Mouse (Mus musculus): ENCODE data around the gene Lca5l. TPM values are rescaled to one million over a fixed set of nuclear protein-coding genes. Genes with fewer than 3 reads are reported as not detected.

The Lca5l gene
- total and polyA plus RNA-seq, 3 experiments: 0.16 to 0.60 TPM; not detected in 1

- no peaks in the 10 kb centered on the region for H3K4me1 ChIP-seq (ENCODE audit: insufficient read depth, low read depth, low read length)
- no peak for TF ChIP-seq CTCF (IDR thresholded peaks at IDR 0.05; ENCODE audit: low read depth, low read length)
- TF ChIP-seq POLR2AphosphoS5 (IDR thresholded peaks at IDR 0.05; ENCODE audit: insufficient replicate concordance, low read depth, low read length): no peak
- TF ChIP-seq TAL1 (conservative IDR thresholded peaks at IDR 0.05; ENCODE audit: low read depth, low read length): no peak
- no peak for TF ChIP-seq GATA1 (IDR thresholded peaks at IDR 0.05; ENCODE audit: borderline replicate concordance, low read length)
- TF ChIP-seq GATA2 (IDR thresholded peaks at IDR 0.05; ENCODE audit: borderline replicate concordance, low read depth, low read length): no peak
- no peaks in the 10 kb centered on the region for H3K9me3 ChIP-seq (replicated peaks)
- H3K36me3 ChIP-seq (replicated peaks): no peaks in the 10 kb centered on the region
- no peak for DNase-seq (ENCODE audit: low spot score)
- H3K27me3 ChIP-seq (ENCODE audit: insufficient read depth, low read length): no peaks in the 10 kb centered on the region
- no peak for ATAC-seq (ENCODE audit: extremely low read depth, insufficient number of reproducible peaks, low FRiP score, poor library complexity, severe bottlenecking)
- H3K4me3 ChIP-seq (ENCODE audit: low read depth, low read length): no peak overlapping the region
Observed at GRCm38 (mm10) chr16:96229044-96229555, 37.0 kb upstream of the Lca5l start.

DNA sequence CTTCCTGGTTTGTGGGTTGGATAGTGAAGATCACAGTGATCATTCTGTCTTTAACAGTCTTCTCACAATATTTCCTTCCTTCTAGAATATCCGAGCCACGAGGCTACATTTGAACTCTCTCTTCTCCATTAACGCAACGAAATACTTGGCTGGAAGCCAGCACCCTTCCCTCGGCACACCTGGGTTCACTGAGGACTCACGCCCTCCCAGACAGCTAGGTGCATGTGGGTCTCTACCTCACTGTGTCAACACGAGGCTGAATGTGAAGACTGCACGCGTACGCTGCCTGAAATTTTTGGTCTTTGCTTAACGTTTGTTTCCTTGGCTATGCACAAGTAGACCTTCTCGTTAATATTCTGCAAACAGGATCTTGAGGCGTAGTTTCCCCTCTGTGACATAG lies 36.4 kb upstream of the Lca5l start:
- no peaks in the 10 kb centered on the region for H3K9me3 ChIP-seq (replicated peaks)
- H3K4me3 ChIP-seq (ENCODE audit: low read depth, low read length): no peak overlapping the region
- H3K36me3 ChIP-seq (replicated peaks): no peaks in the 10 kb centered on the region
- no peaks in the 10 kb centered on the region for H3K27me3 ChIP-seq (ENCODE audit: insufficient read depth, low read length)
- H3K4me1 ChIP-seq (ENCODE audit: insufficient read depth, low read depth, low read length): no peaks in the 10 kb centered on the region
- ATAC-seq (ENCODE audit: extremely low read depth, insufficient number of reproducible peaks, low FRiP score, poor library complexity, severe bottlenecking) (no peak), DNase-seq (ENCODE audit: low spot score) (no peak)
- TF ChIP-seq TAL1 (conservative IDR thresholded peaks at IDR 0.05; ENCODE audit: low read depth, low read length) (no peak), CTCF (IDR thresholded peaks at IDR 0.05; ENCODE audit: low read depth, low read length) (no peak), POLR2AphosphoS5 (IDR thresholded peaks at IDR 0.05; ENCODE audit: insufficient replicate concordance, low read depth, low read length) (no peak), GATA2 (IDR thresholded peaks at IDR 0.05; ENCODE audit: borderline replicate concordance, low read depth, low read length) (no peak), GATA1 (IDR thresholded peaks at IDR 0.05; ENCODE audit: borderline replicate concordance, low read length) (no peak)

GRCm38 (mm10) chr16:96222452-96222851 lies 30.4 kb upstream of the Lca5l start:
- ATAC-seq (ENCODE audit: extremely low read depth, insufficient number of reproducible peaks, low FRiP score, poor library complexity, severe bottlenecking) (no peak), DNase-seq (ENCODE audit: low spot score) (no peak)
- no peak overlapping the region for H3K4me3 ChIP-seq (ENCODE audit: low read depth, low read length)
- H3K27me3 ChIP-seq (ENCODE audit: insufficient read depth, low read length): peaks cover 2% of the 10 kb centered on the region; the same call in 1 of the 2 replicates
- no peaks in the 10 kb centered on the region for H3K4me1 ChIP-seq (ENCODE audit: insufficient read depth, low read depth, low read length)
- H3K36me3 ChIP-seq (replicated peaks): no peaks in the 10 kb centered on the region
- no peak for TF ChIP-seq POLR2AphosphoS5 (IDR thresholded peaks at IDR 0.05; ENCODE audit: insufficient replicate concordance, low read depth, low read length)
- TF ChIP-seq TAL1 (conservative IDR thresholded peaks at IDR 0.05; ENCODE audit: low read depth, low read length): no peak
- no peak for TF ChIP-seq CTCF (IDR thresholded peaks at IDR 0.05; ENCODE audit: low read depth, low read length)
- TF ChIP-seq GATA2 (IDR thresholded peaks at IDR 0.05; ENCODE audit: borderline replicate concordance, low read depth, low read length): no peak
- no peak for TF ChIP-seq GATA1 (IDR thresholded peaks at IDR 0.05; ENCODE audit: borderline replicate concordance, low read length)
- H3K9me3 ChIP-seq (replicated peaks): no peaks in the 10 kb centered on the region

- H3K36me3 ChIP-seq (replicated peaks): no peaks in the 10 kb centered on the region
- H3K9me3 ChIP-seq (replicated peaks): no peaks in the 10 kb centered on the region
- no peak for DNase-seq (ENCODE audit: low spot score)
- TF ChIP-seq POLR2AphosphoS5 (IDR thresholded peaks at IDR 0.05; ENCODE audit: insufficient replicate concordance, low read depth, low read length) (no peak), TAL1 (conservative IDR thresholded peaks at IDR 0.05; ENCODE audit: low read depth, low read length) (no peak), CTCF (IDR thresholded peaks at IDR 0.05; ENCODE audit: low read depth, low read length) (no peak), GATA1 (IDR thresholded peaks at IDR 0.05; ENCODE audit: borderline replicate concordance, low read length) (no peak), GATA2 (IDR thresholded peaks at IDR 0.05; ENCODE audit: borderline replicate concordance, low read depth, low read length) (no peak)
- peaks cover 2% of the 10 kb centered on the region; the same call in 1 of the 2 replicates for H3K27me3 ChIP-seq (ENCODE audit: insufficient read depth, low read length)
- no peak overlapping the region for H3K4me3 ChIP-seq (ENCODE audit: low read depth, low read length)
- no peaks in the 10 kb centered on the region for H3K4me1 ChIP-seq (ENCODE audit: insufficient read depth, low read depth, low read length)
- ATAC-seq (ENCODE audit: extremely low read depth, insufficient number of reproducible peaks, low FRiP score, poor library complexity, severe bottlenecking): no peak
Observed at GRCm38 (mm10) chr16:96221959-96222358, 29.9 kb upstream of the Lca5l start.

GRCm38 (mm10) chr16:96221491-96221890 lies 29.4 kb upstream of the Lca5l start:
- H3K27me3 ChIP-seq (ENCODE audit: insufficient read depth, low read length): peaks cover 2% of the 10 kb centered on the region; the same call in 1 of the 2 replicates
- H3K9me3 ChIP-seq (replicated peaks): no peaks in the 10 kb centered on the region
- no peaks in the 10 kb centered on the region for H3K36me3 ChIP-seq (replicated peaks)
- TF ChIP-seq TAL1 (conservative IDR thresholded peaks at IDR 0.05; ENCODE audit: low read depth, low read length): no peak
- no peak for TF ChIP-seq GATA2 (IDR thresholded peaks at IDR 0.05; ENCODE audit: borderline replicate concordance, low read depth, low read length)
- no peak for TF ChIP-seq GATA1 (IDR thresholded peaks at IDR 0.05; ENCODE audit: borderline replicate concordance, low read length)
- TF ChIP-seq POLR2AphosphoS5 (IDR thresholded peaks at IDR 0.05; ENCODE audit: insufficient replicate concordance, low read depth, low read length): no peak
- no peak for TF ChIP-seq CTCF (IDR thresholded peaks at IDR 0.05; ENCODE audit: low read depth, low read length)
- ATAC-seq (ENCODE audit: extremely low read depth, insufficient number of reproducible peaks, low FRiP score, poor library complexity, severe bottlenecking) (no peak), DNase-seq (ENCODE audit: low spot score) (no peak)
- H3K4me3 ChIP-seq (ENCODE audit: low read depth, low read length): no peak overlapping the region
- H3K4me1 ChIP-seq (ENCODE audit: insufficient read depth, low read depth, low read length): no peaks in the 10 kb centered on the region

DNA sequence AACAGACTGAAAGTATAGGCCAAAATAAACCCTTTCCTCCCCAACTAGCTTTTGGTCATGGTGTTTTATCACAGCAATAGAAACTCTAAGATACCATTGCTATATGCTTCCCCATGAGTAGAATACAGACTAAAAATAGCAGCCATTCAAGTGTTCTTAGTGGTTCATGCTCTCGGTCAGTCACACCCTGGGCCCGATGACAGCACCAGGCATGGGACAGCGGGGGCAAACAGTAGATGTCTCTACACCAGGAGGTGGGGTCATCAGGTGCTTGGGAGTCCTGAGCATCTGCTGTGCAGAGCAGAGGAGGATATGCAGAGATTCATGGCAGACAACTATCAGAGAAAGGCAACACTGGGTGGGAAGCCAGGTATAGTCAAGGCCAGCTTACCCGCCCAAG lies 21.0 kb upstream of the Lca5l start:
- DNase-seq (ENCODE audit: low spot score) (no peak), ATAC-seq (ENCODE audit: extremely low read depth, insufficient number of reproducible peaks, low FRiP score, poor library complexity, severe bottlenecking) (no peak)
- Histone ChIP-seq H3K9me3 (replicated peaks) (no peaks in the 10 kb centered on the region), H3K4me3 (ENCODE audit: low read depth, low read length) (no peak overlapping the region), H3K36me3 (replicated peaks) (no peaks in the 10 kb centered on the region), H3K27me3 (ENCODE audit: insufficient read depth, low read length) (no peaks in the 10 kb centered on the region), H3K4me1 (ENCODE audit: insufficient read depth, low read depth, low read length) (peaks cover 3% of the 10 kb centered on the region; the same call in 1 of the 2 replicates)
- TF ChIP-seq GATA1 (IDR thresholded peaks at IDR 0.05; ENCODE audit: borderline replicate concordance, low read length) (no peak), GATA2 (IDR thresholded peaks at IDR 0.05; ENCODE audit: borderline replicate concordance, low read depth, low read length) (no peak), CTCF (IDR thresholded peaks at IDR 0.05; ENCODE audit: low read depth, low read length) (no peak), POLR2AphosphoS5 (IDR thresholded peaks at IDR 0.05; ENCODE audit: insufficient replicate concordance, low read depth, low read length) (no peak), TAL1 (conservative IDR thresholded peaks at IDR 0.05; ENCODE audit: low read depth, low read length) (no peak)
